Mouse (Mus musculus) lung, embryonic 14.5 days (tissue): ENCODE results near the gene Trappc13. TPM values are rescaled to one million over a fixed set of nuclear protein-coding genes. Genes with fewer than 3 reads are reported as not detected.

Experiments
- ATAC-seq: fragments of 200-750 bp; cut with Nextera tagmentation; 2 replicates; pipeline ENCODE4 v1.8.0; 2017; ENCODE audit warnings: mild to moderate bottlenecking, moderate TSS enrichment, moderate library complexity; ENCODE audit not compliant: insufficient read depth
- DNase-seq: peaks from one replicate; pipeline ENCODE4 v3.0.0-alpha.2; 2015
- H3K27ac ChIP-seq: fragments of 300-500 bp; sonication (generic); 2 replicates; pipeline ENCODE4 v1.5.1; 2014; ENCODE audit warnings: low read depth, mild to moderate bottlenecking, moderate library complexity
- H3K27me3 ChIP-seq: fragments of 300-500 bp; sonication (generic); 2 replicates; pipeline ENCODE4 v1.6.1; 2014; ENCODE audit warnings: low read length, control low read depth; ENCODE audit not compliant: insufficient read depth
- H3K36me3 ChIP-seq: fragments of 300-500 bp; sonication (generic); 2 replicates; pipeline ENCODE4 v1.6.1; 2014; ENCODE audit warnings: control low read depth; ENCODE audit not compliant: insufficient read depth
- H3K4me1 ChIP-seq: fragments of 300-500 bp; sonication (generic); 2 replicates; pipeline ENCODE4 v1.6.1; 2014; ENCODE audit warnings: antibody characterized with exemption, control low read depth; ENCODE audit not compliant: insufficient read depth
- H3K4me2 ChIP-seq: fragments of 300-500 bp; sonication (generic); 2 replicates; pipeline ENCODE4 v1.6.1; 2014; ENCODE audit warnings: mild to moderate bottlenecking
- H3K4me3 ChIP-seq: fragments of 300-500 bp; sonication (generic); 2 replicates; pipeline ENCODE4 v1.5.1; 2014; ENCODE audit warnings: low read depth, low read length
- H3K9ac ChIP-seq: fragments of 300-500 bp; sonication (generic); 2 replicates; pipeline ENCODE4 v1.6.1; 2014
- H3K9me3 ChIP-seq: fragments of 300-500 bp; sonication (generic); 2 replicates; pipeline ENCODE4 v1.6.1; 2016; ENCODE audit warnings: low read depth, low read length, control low read depth
- CTCF ChIP-seq: IDR thresholded peaks from 2 replicates; pipeline ENCODE4 v1.5.1; 2016; ENCODE audit warnings: antibody characterized with exemption, low read depth
- WGBS: fragments of 180-500 bp; shearing (Covaris S2); extraction: QIAGEN DNeasy Blood & Tissue Kit; methylation state at CpG from one replicate; pipeline ENCODE4 v1.1.7; 2014; 5-methylcytosine and 5-hydroxymethylcytosine counted together
- polyA plus RNA-seq: library from polyadenylated mRNA; unstranded; fragments of >200 nt; fragmentation: Nextera tagmentation; extraction: Ambion mirVana; gene quantifications from 2 replicates; pipeline ENCODE4 v1.2.1, GENCODE M21; 2014

Gene Trappc13
- polyA plus RNA-seq, 1 experiment from 2014 or later, result 65.5 TPM

DNA sequence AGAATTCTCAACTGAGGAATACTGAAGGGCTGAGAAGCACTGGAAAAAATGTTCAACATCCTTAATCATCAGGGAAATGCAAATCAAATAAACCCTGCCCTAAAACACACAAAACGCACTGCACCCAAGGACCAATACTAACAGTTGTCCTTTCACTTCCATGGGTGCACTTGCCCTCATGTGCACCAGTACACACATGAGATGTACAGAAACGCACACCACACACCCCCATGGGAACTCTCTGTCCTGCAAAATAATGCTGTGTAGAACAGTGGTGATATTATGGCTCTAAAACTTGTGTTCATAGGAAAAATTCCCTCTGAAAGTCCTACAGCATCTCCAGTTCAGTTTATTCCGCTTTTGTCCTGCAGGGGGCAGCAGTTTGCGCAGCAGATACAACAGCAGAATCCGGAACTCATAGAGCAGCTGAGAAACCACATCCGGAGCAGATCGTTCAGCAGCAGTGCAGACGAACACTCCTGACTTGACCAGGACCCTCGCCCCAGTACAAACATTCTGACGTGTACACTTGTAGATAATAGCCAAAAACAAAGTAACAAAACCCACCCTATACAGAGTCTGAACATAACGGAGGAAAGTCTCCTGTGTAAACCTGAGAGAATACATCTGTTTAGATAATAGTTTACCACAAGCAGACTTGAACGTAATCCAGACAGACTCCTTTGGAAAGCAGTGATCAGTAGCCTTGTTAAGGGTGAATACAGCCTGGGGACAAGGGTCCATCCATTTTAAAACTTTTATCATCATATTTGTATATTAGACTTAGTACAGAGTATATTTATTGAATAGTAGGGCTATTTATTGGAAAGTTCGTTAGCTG lies 38.7 kb downstream of the Trappc13 start:
- peak; percentile 89 for TF ChIP-seq CTCF
- no peak overlapping the region for H3K4me3 ChIP-seq
- DNase-seq, result peak; percentile 88
- H3K36me3 ChIP-seq, result peaks cover 40% of the 10 kb centered on the region
- H3K9me3 ChIP-seq, result no peaks in the 10 kb centered on the region
- 35% methylated on average over 13 of the region's 13 CpGs for WGBS
- H3K27me3 ChIP-seq, result no peaks in the 10 kb centered on the region
- peak overlapping the region; percentile 35 for H3K4me2 ChIP-seq
- no peak overlapping the region for H3K27ac ChIP-seq
- ATAC-seq, result peak; percentile 84
- H3K9ac ChIP-seq, result no peak overlapping the region
- H3K4me1 ChIP-seq, result no peaks in the 10 kb centered on the region

DNA sequence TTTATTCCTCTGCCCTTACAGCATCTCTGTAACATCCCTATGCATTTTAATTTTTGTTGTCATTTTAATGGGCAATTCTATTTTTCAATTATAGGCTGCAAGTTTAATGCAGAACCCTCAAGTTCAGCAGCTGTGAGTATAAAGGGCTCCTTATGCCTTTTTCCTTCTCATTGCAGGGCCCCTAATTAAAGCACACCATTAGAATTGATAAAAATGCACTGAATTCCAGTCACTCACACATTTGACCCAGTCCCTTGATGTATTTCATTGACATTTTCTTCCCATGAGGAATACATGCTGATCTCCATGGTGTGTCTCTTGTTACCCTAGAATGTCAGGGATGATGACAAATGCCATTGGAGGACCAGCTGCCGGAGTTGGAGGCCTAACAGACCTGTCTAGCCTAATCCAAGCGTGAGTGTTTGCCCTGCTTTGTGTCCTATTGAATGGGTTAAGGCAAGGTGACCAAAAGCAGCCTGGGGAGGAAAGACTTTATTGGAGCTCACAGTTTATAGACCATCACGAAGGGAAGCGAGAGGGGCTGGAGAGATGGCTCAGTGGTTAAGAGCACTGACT lies 43.7 kb downstream of the Trappc13 start:
- Histone ChIP-seq H3K36me3 (peaks cover 10% of the 10 kb centered on the region; the same call in 1 of the 2 replicates), H3K4me3 (no peak overlapping the region), H3K27me3 (no peaks in the 10 kb centered on the region), H3K9ac (no peak overlapping the region), H3K4me1 (no peaks in the 10 kb centered on the region), H3K4me2 (no peak overlapping the region), H3K27ac (no peak overlapping the region), H3K9me3 (no peaks in the 10 kb centered on the region)
- DNase-seq (no peak), ATAC-seq (no peak)
- WGBS, result 89% methylated on average over 4 of the region's 4 CpGs
- TF ChIP-seq CTCF, result no peak

DNA sequence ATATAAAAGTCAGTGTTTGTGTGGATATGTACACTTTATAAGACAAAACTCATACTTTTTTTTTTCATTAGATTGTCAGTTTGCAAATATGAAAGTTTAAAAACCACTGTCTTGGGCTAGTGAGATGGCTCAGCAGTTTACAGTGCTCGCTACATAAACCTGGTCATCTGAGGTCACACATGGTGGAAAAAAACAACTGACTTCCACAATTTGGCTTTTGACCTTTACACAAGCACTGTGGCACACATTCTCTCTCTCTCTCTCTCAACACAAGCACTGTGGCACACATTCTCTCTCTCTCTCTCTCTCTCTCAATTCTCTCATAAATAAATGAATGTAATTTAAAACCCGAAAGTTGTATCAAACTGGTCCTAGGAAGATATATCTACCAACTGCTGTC lies 45.7 kb downstream of the Trappc13 start:
- WGBS, result 82% methylated on average over 2 of the region's 2 CpGs
- no peak for ATAC-seq

DNA sequence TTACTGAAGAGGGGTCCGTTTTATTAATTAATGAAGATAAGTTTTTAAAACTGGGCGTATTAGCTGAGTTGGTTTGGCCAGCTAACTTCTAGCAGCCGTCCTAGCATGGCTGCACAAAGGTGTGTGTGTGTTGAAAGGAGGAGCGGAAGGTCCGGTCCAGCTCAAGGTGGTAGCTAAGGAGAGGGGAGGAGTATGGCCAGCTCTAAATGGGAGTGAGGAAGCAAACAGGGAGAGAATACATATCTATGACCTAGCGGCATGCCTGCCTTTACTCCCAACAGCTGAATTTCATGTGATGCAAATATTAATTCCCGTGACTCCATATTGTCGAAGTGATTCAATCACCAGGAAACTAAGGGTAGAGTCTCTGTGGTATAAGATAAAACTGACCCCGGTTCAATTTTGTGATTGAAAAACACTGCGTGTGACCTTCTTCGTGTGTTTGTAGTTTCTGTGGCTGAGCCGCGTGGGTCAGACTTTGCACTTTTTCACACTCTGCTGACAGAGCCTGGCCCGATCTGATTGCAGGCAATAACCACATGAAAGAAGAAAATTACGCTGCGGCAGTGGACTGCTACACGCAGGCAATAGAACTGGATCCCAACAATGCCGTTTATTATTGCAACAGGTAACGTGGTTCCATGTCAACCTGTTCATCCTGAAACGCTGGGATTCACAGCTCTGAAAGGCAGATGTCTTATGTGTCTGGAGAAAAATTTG lies 54.4 kb downstream of the Trappc13 start:
- no peak overlapping the region for H3K4me3 ChIP-seq
- no peak overlapping the region for H3K27ac ChIP-seq
- H3K36me3 ChIP-seq, result 0 out of 2 replicates have a peak, but pooled peaks cover 3% of the 10 kb centered on the region
- no peak for TF ChIP-seq CTCF
- H3K9me3 ChIP-seq, result no peaks in the 10 kb centered on the region
- ATAC-seq, result no peak
- 90% methylated on average over 20 of the region's 20 CpGs for WGBS
- H3K9ac ChIP-seq, result no peak overlapping the region
- no peak overlapping the region for H3K4me2 ChIP-seq
- DNase-seq, result no peak
- no peaks in the 10 kb centered on the region for H3K27me3 ChIP-seq
- no peaks in the 10 kb centered on the region for H3K4me1 ChIP-seq

More for the DNA sequence above, 45.7 kb downstream of the Trappc13 start:
- no peak for TF ChIP-seq CTCF
- DNase-seq, result no peak
- H3K9me3 ChIP-seq, result no peaks in the 10 kb centered on the region
- H3K4me3 ChIP-seq, result no peak overlapping the region
- no peak overlapping the region for H3K4me2 ChIP-seq
- no peak overlapping the region for H3K27ac ChIP-seq
- no peaks in the 10 kb centered on the region for H3K4me1 ChIP-seq
- no peak overlapping the region for H3K9ac ChIP-seq
- H3K36me3 ChIP-seq, result peaks cover 10% of the 10 kb centered on the region; the same call in 1 of the 2 replicates
- H3K27me3 ChIP-seq, result no peaks in the 10 kb centered on the region

DNA sequence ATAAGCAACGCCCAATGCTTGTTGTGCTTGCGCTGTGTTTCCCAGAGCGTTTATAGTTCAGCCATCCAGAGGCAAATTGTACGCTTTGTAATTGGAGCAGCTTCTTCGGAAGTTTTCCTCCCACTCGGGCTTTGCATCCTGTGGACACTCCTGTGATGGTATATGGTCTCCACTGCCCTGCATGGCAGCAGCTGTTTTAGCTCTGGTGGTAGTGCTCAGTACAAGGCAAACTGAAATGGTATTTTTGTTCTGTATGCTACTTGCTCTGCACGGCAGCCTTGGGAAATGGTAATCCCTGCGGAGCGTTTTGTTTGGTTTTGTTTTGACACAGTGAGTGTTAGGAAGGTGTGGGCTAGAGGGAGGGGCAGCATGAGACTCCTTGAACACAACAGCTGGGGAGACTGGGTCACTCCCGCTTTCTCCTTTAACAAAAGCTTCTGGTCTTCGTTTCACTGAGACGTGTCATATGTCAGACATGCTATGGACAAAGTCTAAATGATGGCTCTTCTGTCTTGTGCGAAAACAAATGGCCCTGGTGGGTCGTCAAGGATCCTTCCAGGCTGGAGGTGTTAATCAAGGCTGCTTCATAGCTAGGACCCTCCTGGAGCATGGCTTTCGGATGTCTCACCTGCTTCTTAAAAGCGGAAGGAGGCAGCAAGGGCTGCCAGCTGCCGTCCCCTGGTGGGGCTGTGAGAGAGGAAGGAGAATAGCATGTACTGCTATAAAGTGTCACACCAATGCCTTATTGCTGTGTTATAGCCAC lies 56.0 kb downstream of the Trappc13 start:
- DNase-seq (no peak), ATAC-seq (peak; percentile 11; the same call in 1 of the 2 replicates)
- no peak overlapping the region for H3K9ac ChIP-seq
- no peaks in the 10 kb centered on the region for H3K9me3 ChIP-seq
- H3K27me3 ChIP-seq, result no peaks in the 10 kb centered on the region
- no peak for TF ChIP-seq CTCF
- 48% methylated on average over 17 of the region's 17 CpGs for WGBS
- no peaks in the 10 kb centered on the region for H3K4me1 ChIP-seq
- no peak overlapping the region for H3K27ac ChIP-seq
- H3K4me2 ChIP-seq, result no peak overlapping the region
- H3K36me3 ChIP-seq, result 0 out of 2 replicates have a peak, but pooled peaks cover 3% of the 10 kb centered on the region
- H3K4me3 ChIP-seq, result no peak overlapping the region

DNA sequence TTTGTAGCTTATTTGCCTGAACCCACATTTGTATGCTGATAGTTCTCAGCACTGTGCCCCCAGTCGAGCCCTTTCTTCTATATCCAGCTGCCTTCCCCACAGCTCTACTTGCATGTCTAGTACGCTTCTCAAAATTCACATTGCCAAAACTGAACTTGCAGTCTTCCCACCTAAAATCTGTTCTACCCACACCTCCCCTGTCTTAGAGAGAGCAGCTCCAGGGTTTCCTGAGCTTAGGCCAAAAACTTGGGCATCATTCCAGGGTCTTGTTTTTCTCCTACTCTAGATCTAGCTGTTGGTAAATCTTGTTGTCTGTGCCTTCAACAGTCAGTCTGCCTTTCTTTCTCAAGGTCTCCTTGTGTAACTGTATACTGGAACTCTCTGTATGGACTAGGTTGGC lies 63.4 kb downstream of the Trappc13 start:
- Histone ChIP-seq H3K36me3 (no peaks in the 10 kb centered on the region), H3K27ac (no peak overlapping the region), H3K4me1 (no peaks in the 10 kb centered on the region), H3K4me3 (no peak overlapping the region), H3K4me2 (no peak overlapping the region), H3K27me3 (no peaks in the 10 kb centered on the region), H3K9ac (no peak overlapping the region), H3K9me3 (no peaks in the 10 kb centered on the region)
- 93% methylated on average over 2 of the region's 2 CpGs for WGBS
- no peak for DNase-seq
- ATAC-seq, result no peak
- no peak for TF ChIP-seq CTCF
